Mouse (Mus musculus) kidney, postnatal 25 days (tissue): ENCODE data around the gene Adam26b.
"Not testable (repeated sequence)": the region's sequence is repeated elsewhere in the genome, so short reads cannot be mapped to it uniquely, and the experiment has no call there.

Experiments
- DNase-seq, 2 experiments: peaks; one replicate each; pipeline ENCODE4 v3.0.0; 2021; ENCODE audit warnings: mixed read lengths in 2 of 2

Adam26b gene

DNA sequence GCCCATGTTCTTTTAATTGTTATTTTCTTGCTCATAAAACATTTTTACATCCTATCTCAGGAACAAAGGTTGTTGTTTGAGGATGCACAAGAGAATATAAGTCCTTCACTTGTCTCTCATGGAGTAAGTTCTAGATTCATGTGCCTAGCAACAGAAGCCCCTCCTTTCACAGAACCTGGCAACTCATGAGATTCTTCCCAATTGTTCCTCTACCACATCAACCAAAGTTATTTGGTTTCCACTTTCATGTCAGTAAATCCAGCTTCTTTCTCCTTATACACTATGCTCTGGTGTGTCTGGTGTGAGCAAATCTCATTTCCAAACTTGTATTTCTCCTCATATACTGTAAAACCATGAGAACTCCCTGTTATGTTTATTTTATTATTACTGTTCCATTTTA, at the start of gene Adam26b:
TSS of gene Adam26b (minus strand) at position 101 of the 400 bp plus-strand sequence.
- DNase-seq: not testable (repeated sequence)

DNA sequence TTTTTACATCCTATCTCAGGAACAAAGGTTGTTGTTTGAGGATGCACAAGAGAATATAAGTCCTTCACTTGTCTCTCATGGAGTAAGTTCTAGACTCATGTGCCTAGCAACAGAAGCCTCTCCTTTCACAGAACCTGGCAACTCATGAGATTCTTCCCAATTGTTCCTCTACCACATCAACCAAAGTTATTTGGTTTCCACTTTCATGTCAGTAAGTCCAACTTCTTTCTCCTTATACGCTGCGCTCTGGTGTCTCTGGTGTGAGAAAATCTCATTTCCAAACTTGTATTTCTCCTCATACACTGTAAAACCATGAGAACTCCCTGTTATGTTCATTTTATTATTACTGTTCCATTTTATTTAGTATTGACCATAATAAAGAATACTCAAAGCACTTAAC, 48.7 kb upstream of the Adam26b start, which contains the start of gene Adam26a:
TSS of gene Adam26a (minus strand) at position 101 of the 400 bp plus-strand sequence.
- DNase-seq: not testable (repeated sequence)
